Mouse (Mus musculus) cerebellum, adult 11 months (tissue): ENCODE data around the gene Ankrd44.

Source experiments
- DNase-seq: peaks from one replicate; pipeline ENCODE4 v3.0.0; 2022

The Ankrd44 gene

GRCm38 (mm10) chr1:54806116-54806850, 119.9 kb downstream of the Ankrd44 start:
- DNase-seq, result no peak

- no peak for DNase-seq
Observed at GRCm38 (mm10) chr1:54804406-54804805, 121.8 kb downstream of the Ankrd44 start.

- no peak for DNase-seq
Observed at GRCm38 (mm10) chr1:54802703-54803102, 123.5 kb downstream of the Ankrd44 start.

GRCm38 (mm10) chr1:54801256-54801655, 124.9 kb downstream of the Ankrd44 start:
- DNase-seq, result no peak

- no peak for DNase-seq
Observed at GRCm38 (mm10) chr1:54799421-54799820, 126.8 kb downstream of the Ankrd44 start.

GRCm38 (mm10) chr1:54798415-54798814, 127.8 kb downstream of the Ankrd44 start:
- DNase-seq, result no peak

- DNase-seq, result no peak
Observed at GRCm38 (mm10) chr1:54794709-54795108, 131.5 kb downstream of the Ankrd44 start.

GRCm38 (mm10) chr1:54791406-54791805, 134.8 kb downstream of the Ankrd44 start:
- no peak for DNase-seq

GRCm38 (mm10) chr1:54789327-54789960, 136.7 kb downstream of the Ankrd44 start:
- no peak for DNase-seq

GRCm38 (mm10) chr1:54788337-54788736, 137.8 kb downstream of the Ankrd44 start:
- DNase-seq, result no peak

GRCm38 (mm10) chr1:54778151-54778550, 148.0 kb downstream of the Ankrd44 start:
- no peak for DNase-seq

- no peak for DNase-seq
Observed at GRCm38 (mm10) chr1:54777104-54777503, 149.1 kb downstream of the Ankrd44 start.

GRCm38 (mm10) chr1:54776116-54776515, 150.1 kb downstream of the Ankrd44 start:
- DNase-seq, result no peak

GRCm38 (mm10) chr1:54772843-54773242, 153.3 kb downstream of the Ankrd44 start:
- DNase-seq, result no peak

GRCm38 (mm10) chr1:54771471-54771870, 154.7 kb downstream of the Ankrd44 start:
- DNase-seq, result no peak

- no peak for DNase-seq
Observed at GRCm38 (mm10) chr1:54767221-54767620, 159.0 kb downstream of the Ankrd44 start.

GRCm38 (mm10) chr1:54765632-54766238, 160.5 kb downstream of the Ankrd44 start:
- no peak for DNase-seq

- DNase-seq, result no peak
Observed at GRCm38 (mm10) chr1:54762216-54762807, 163.9 kb downstream of the Ankrd44 start.

- no peak for DNase-seq
Observed at GRCm38 (mm10) chr1:54759841-54760240, 166.3 kb downstream of the Ankrd44 start.

GRCm38 (mm10) chr1:54757291-54757690, 168.9 kb downstream of the Ankrd44 start:
- no peak for DNase-seq

- DNase-seq, result no peak
Observed at GRCm38 (mm10) chr1:54755690-54756365, 170.4 kb downstream of the Ankrd44 start.

GRCm38 (mm10) chr1:54749961-54750360, 176.2 kb downstream of the Ankrd44 start:
- no peak for DNase-seq

- no peak for DNase-seq
Observed at GRCm38 (mm10) chr1:54749516-54749915, 176.7 kb downstream of the Ankrd44 start.
